Mouse (Mus musculus): ENCODE measurements around the gene Tmc8. TPM values are rescaled to one million over a fixed set of nuclear protein-coding genes. Genes with fewer than 3 reads are reported as not detected.

Tmc8 gene
- total RNA-seq, 2 experiments from 2014 or later, result 5.0 to 7.3 TPM

Other genes with a start within 250 kb of the Tmc8 start
- 10 to 100 TPM; 36.2 to 36.5 TPM for gene Tnrc6c, start 127.8 kb upstream of the Tmc8 start, total RNA-seq (2021)
- gene Tmc6, start 122 bp downstream of the Tmc8 start, total RNA-seq (2021), result 10 to 100 TPM; 27.0 to 30.2 TPM
- not detected for gene 6030468B19Rik, start 15.6 kb downstream of the Tmc8 start, total RNA-seq (2021)
- gene Gm20708, start 27.6 kb downstream of the Tmc8 start, total RNA-seq (2021), result 1 to 10 TPM in 1 of 2 experiments, under 1 TPM in 1; 0.98 to 2.3 TPM
- gene Syngr2, start 27.6 kb downstream of the Tmc8 start, total RNA-seq (2021), result 100 to 1,000 TPM; 108 to 109 TPM
- 1 to 10 TPM; 4.2 to 6.6 TPM for gene Afmid, start 43.8 kb downstream of the Tmc8 start, total RNA-seq (2021)
- gene Tk1, start 44.0 kb downstream of the Tmc8 start, total RNA-seq (2021), result 1 to 10 TPM; 5.6 to 9.7 TPM
- gene Birc5, start 67.2 kb downstream of the Tmc8 start, total RNA-seq (2021), result 1 to 10 TPM; 3.8 to 9.8 TPM
- not detected for gene Tmem235, start 78.7 kb downstream of the Tmc8 start, total RNA-seq (2021)
- 1 to 10 TPM; 6.3 to 6.8 TPM for gene Tha1, start 91.4 kb downstream of the Tmc8 start, total RNA-seq (2021)
- 1 to 10 TPM; 4.1 to 5.1 TPM for gene Socs3, start 188.0 kb downstream of the Tmc8 start, total RNA-seq (2021)
- gene Pgs1, start 204.2 kb downstream of the Tmc8 start, total RNA-seq (2021), result 10 to 100 TPM; 20.5 to 22.3 TPM

Data from heart, postnatal 14 days (tissue).